In genomic region chr10:53045931-53046330, GRCm38 (mm10) we compare ENCODE assay signal across 22 mouse cellular contexts.
"Had no signal": no experiment of that assay in that cellular context is flagged by ENCODE, and none has a peak within 500 bp of the region (broad histone marks: within the 10 kb centered on the region; RNA-seq: fewer than 3 reads in every experiment).

No protein-coding gene starts in this region.

- DNase-seq: liver, embryonic 13.5 days; liver, postnatal 0 days; lung, adult 2 months; lung, postnatal 14 days; lung, postnatal 36 days; retina, postnatal 1 day; right cerebral cortex, adult 18-20 months; right cerebral cortex, postnatal 25 days; right cerebral cortex, postnatal 4 days; spleen, adult 18-20 months; thymus, adult 18-20 months; thymus, postnatal 14 days; thymus, postnatal 36 days had no signal

- H3K9ac ChIP-seq: liver, embryonic 13.5 days; liver, embryonic 15.5 days; liver, postnatal 0 days; lung, embryonic 15.5 days; neural tube, embryonic 13.5 days; neural tube, embryonic 15.5 days had no signal

- H3K9me3 ChIP-seq: liver, embryonic 13.5 days; liver, embryonic 15.5 days; lung, embryonic 15.5 days; megakaryocyte, embryonic 14.5 days; neural tube, embryonic 13.5 days; neural tube, embryonic 15.5 days had no signal

- H3K4me2 ChIP-seq: liver, embryonic 11.5 days; liver, embryonic 13.5 days; liver, embryonic 15.5 days; lung, embryonic 15.5 days; neural tube, embryonic 13.5 days; neural tube, embryonic 15.5 days had no signal

- ATAC-seq: liver, postnatal 0 days; lung, postnatal 0 days had no signal

- H3K27me3 ChIP-seq: liver, embryonic 13.5 days; liver, embryonic 15.5 days; lung, embryonic 15.5 days; megakaryocyte, embryonic 14.5 days; neural tube, embryonic 13.5 days; neural tube, embryonic 15.5 days had no signal

- H3K27ac ChIP-seq: liver, embryonic 13.5 days; liver, embryonic 15.5 days; lung, embryonic 15.5 days; macrophage; neural tube, embryonic 13.5 days; neural tube, embryonic 15.5 days had no signal

- H3K4me1 ChIP-seq: liver, embryonic 13.5 days; liver, embryonic 15.5 days; lung, embryonic 15.5 days; megakaryocyte, embryonic 14.5 days; neural tube, embryonic 13.5 days; neural tube, embryonic 15.5 days had no signal

- H3K4me3 ChIP-seq: liver, embryonic 13.5 days; liver, embryonic 15.5 days; lung, embryonic 15.5 days; megakaryocyte, embryonic 14.5 days; myocyte; neural tube, embryonic 13.5 days; neural tube, embryonic 15.5 days had no signal

- H3K36me3 ChIP-seq: liver, embryonic 13.5 days; liver, embryonic 15.5 days; lung, embryonic 15.5 days; neural tube, embryonic 15.5 days had no signal
